Comparison of ENCODE assay signal across 7 mouse cellular contexts in genomic region chr10:69924321-69924720, GRCm38 (mm10).
DNase-seq lines count a peak whose midpoint lies in the region; ATAC-seq and TF ChIP-seq lines count a peak whose summit lies in the region.

No protein-coding gene starts in this region.

- H3K36me3 ChIP-seq in heart, embryonic 13.5 days = peaks cover 17% of the 10 kb centered on the region
- no peaks in the 10 kb centered on the region for H3K36me3 ChIP-seq in kidney, postnatal 0 days (ENCODE audit: insufficient read depth, low read length)

- peak; percentile 79 for ATAC-seq in heart, embryonic 13.5 days (ENCODE audit: extremely low read depth, insufficient number of reproducible peaks, low FRiP score, low TSS enrichment)
- peak; percentile 15; the same call in 1 of the 2 replicates for ATAC-seq in kidney, postnatal 0 days (replicated peaks; ENCODE audit: low FRiP score, low read depth)

- H3K27me3 ChIP-seq in heart, embryonic 13.5 days (replicated peaks) = no peaks in the 10 kb centered on the region
- no peaks in the 10 kb centered on the region for H3K27me3 ChIP-seq in kidney, postnatal 0 days (ENCODE audit: insufficient read depth, low read length)

- peak overlapping the region; percentile 52 for H3K4me3 ChIP-seq in heart, embryonic 13.5 days
- H3K4me3 ChIP-seq in kidney, postnatal 0 days (replicated peaks; ENCODE audit: low read depth, low read length) = peak overlapping the region; percentile 42

- peak overlapping the region; percentile 69 for H3K4me2 ChIP-seq in heart, embryonic 13.5 days
- H3K4me2 ChIP-seq in kidney, postnatal 0 days (ENCODE audit: low read length) = peak overlapping the region; percentile 77

- H3K4me1 ChIP-seq in heart, embryonic 13.5 days = peaks cover 56% of the 10 kb centered on the region
- peaks cover 13% of the 10 kb centered on the region; the same call in 1 of the 2 replicates for H3K4me1 ChIP-seq in kidney, postnatal 0 days (replicated peaks; ENCODE audit: insufficient read depth, low read length)

- H3K9ac ChIP-seq in heart, embryonic 13.5 days = peak overlapping the region; percentile 77; the same call in 1 of the 2 replicates
- H3K9ac ChIP-seq in kidney, postnatal 0 days (ENCODE audit: low read depth, low read length) = no peak overlapping the region

- 5% methylated on average over 11 of the region's 11 CpGs for WGBS in heart, embryonic 13.5 days
- WGBS in kidney, postnatal 0 days = 5% methylated on average over 11 of the region's 11 CpGs

- DNase-seq in ZHBTc4 (ENCODE audit: low read depth, low spot score) = peak; percentile 76
- peak; percentile 63 to 65 for DNase-seq in cerebellum, postnatal 36 days
- DNase-seq in kidney, postnatal 0 days (ENCODE audit: low spot score) = peak; percentile 42
- peak; percentile 24 for DNase-seq in mesoderm, embryonic 11.5 days (ENCODE audit: low read depth, low spot score)
- DNase-seq in frontal cortex, postnatal 36 days (ENCODE audit: low spot score in 2 of 2) = no peak
- DNase-seq in layer of hippocampus, postnatal 25 days (ENCODE audit: extremely low spot score in 1 of 2, low spot score in 1 of 2) = no peak

- TF ChIP-seq CTCF in kidney, postnatal 0 days (IDR thresholded peaks at IDR 0.05; ENCODE audit: low read depth) = no peak

- H3K27ac ChIP-seq in heart, embryonic 13.5 days (replicated peaks) = 0 out of 2 replicates have a peak overlapping the region, but pooled peaks have one; percentile 1
- H3K27ac ChIP-seq in kidney, postnatal 0 days = peak overlapping the region; percentile 84

- H3K9me3 ChIP-seq in heart, embryonic 13.5 days = no peaks in the 10 kb centered on the region
- H3K9me3 ChIP-seq in kidney, postnatal 0 days (replicated peaks; ENCODE audit: low read length) = no peaks in the 10 kb centered on the region

Comparison
In these comparisons a context has a peak if more than half of its experiments do, and no peak if none do; other contexts are left out.
1. DNase-seq: peak in ZHBTc4 (single experiment), cerebellum, postnatal 36 days (2 of 2), kidney, postnatal 0 days (single experiment) and mesoderm, embryonic 11.5 days (single experiment); none in frontal cortex, postnatal 36 days (0 of 2) and layer of hippocampus, postnatal 25 days (0 of 2).